Mouse (Mus musculus): Measurements from ENCODE around the gene Arf3.
"Not testable (repeated sequence)": the region's sequence is repeated elsewhere in the genome, so short reads cannot be mapped to it uniquely, and the experiment has no call there.

Arf3 gene

GRCm38 (mm10) chr15:98762670-98763529 is at the start of gene Arf3:
Arf3 (minus strand) TSS chr15:98763214.
- peak; percentile 92 for DNase-seq (ENCODE audit: low read depth, low spot score)

- DNase-seq (ENCODE audit: low read depth, low spot score) = not testable (repeated sequence)
Measured at GRCm38 (mm10) chr15:98810212-98810611, 47.2 kb upstream of the Arf3 start.

GRCm38 (mm10) chr15:98809390-98809789 is 46.4 kb upstream of the Arf3 start, which contains the start of gene Ddn:
Ddn (minus strand) TSS chr15:98809490.
- no peak for DNase-seq (ENCODE audit: low read depth, low spot score)

GRCm38 (mm10) chr15:98808651-98809134 is 45.7 kb upstream of the Arf3 start:
- DNase-seq (ENCODE audit: low read depth, low spot score) = no peak

GRCm38 (mm10) chr15:98807895-98808650 is 45.1 kb upstream of the Arf3 start:
- DNase-seq (ENCODE audit: low read depth, low spot score) = no peak

- no peak for DNase-seq (ENCODE audit: low read depth, low spot score)
Measured at GRCm38 (mm10) chr15:98806809-98807770, 44.1 kb upstream of the Arf3 start.

GRCm38 (mm10) chr15:98806071-98806808 is 43.2 kb upstream of the Arf3 start:
- no peak for DNase-seq (ENCODE audit: low read depth, low spot score)

- DNase-seq (ENCODE audit: low read depth, low spot score) = peak; percentile 54
Measured at GRCm38 (mm10) chr15:98805324-98806040, 42.5 kb upstream of the Arf3 start.

GRCm38 (mm10) chr15:98804054-98804453 is 41.0 kb upstream of the Arf3 start:
- no peak for DNase-seq (ENCODE audit: low read depth, low spot score)

GRCm38 (mm10) chr15:98802926-98803325 is 39.9 kb upstream of the Arf3 start:
- no peak for DNase-seq (ENCODE audit: low read depth, low spot score)

GRCm38 (mm10) chr15:98799396-98799795 is 36.4 kb upstream of the Arf3 start:
- peak; percentile 87 for DNase-seq (ENCODE audit: low read depth, low spot score)

- DNase-seq (ENCODE audit: low read depth, low spot score) = no peak
Measured at GRCm38 (mm10) chr15:98798903-98799302, 35.9 kb upstream of the Arf3 start.

- DNase-seq (ENCODE audit: low read depth, low spot score) = no peak
Measured at GRCm38 (mm10) chr15:98797835-98798492, 35.0 kb upstream of the Arf3 start.

- no peak for DNase-seq (ENCODE audit: low read depth, low spot score)
Measured at GRCm38 (mm10) chr15:98796803-98797595, 34.0 kb upstream of the Arf3 start.

GRCm38 (mm10) chr15:98793141-98793698 is 30.2 kb upstream of the Arf3 start:
- DNase-seq (ENCODE audit: low read depth, low spot score) = no peak

- no peak for DNase-seq (ENCODE audit: low read depth, low spot score)
Measured at GRCm38 (mm10) chr15:98792233-98793020, 29.4 kb upstream of the Arf3 start.

GRCm38 (mm10) chr15:98791771-98792170 is 28.8 kb upstream of the Arf3 start:
- DNase-seq (ENCODE audit: low read depth, low spot score) = no peak

Data from retina, postnatal 7 days (tissue).